Mouse (Mus musculus) neural tube, embryonic 15.5 days (tissue): Measurements from ENCODE around the gene Mmp1b. TPM values are rescaled to one million over a fixed set of nuclear protein-coding genes. Genes with fewer than 3 reads are reported as not detected.
"Not testable (repeated sequence)": the region's sequence is repeated elsewhere in the genome, so short reads cannot be mapped to it uniquely, and the experiment has no call there.

Experiments
- ATAC-seq: fragments of 200-750 bp; cut with Nextera tagmentation; 2 replicates; pipeline ENCODE4 v1.8.0; 2017; ENCODE audit warnings: mild to moderate bottlenecking, moderate TSS enrichment, moderate library complexity; ENCODE audit not compliant: low FRiP score
- H3K27ac ChIP-seq: fragments of 300-500 bp; sonication (generic); replicated peaks from 2 replicates; pipeline ENCODE4 v1.5.1; 2015; ENCODE audit warnings: mild to moderate bottlenecking, inconsistent platforms
- H3K27me3 ChIP-seq: fragments of 300-500 bp; sonication (generic); replicated peaks from 2 replicates; pipeline ENCODE4 v1.6.1; 2015; ENCODE audit warnings: inconsistent platforms
- H3K36me3 ChIP-seq: fragments of 300-500 bp; sonication (generic); 2 replicates; pipeline ENCODE4 v1.6.1; 2015; ENCODE audit warnings: inconsistent platforms
- H3K4me1 ChIP-seq: fragments of 300-500 bp; sonication (generic); 2 replicates; pipeline ENCODE4 v1.6.1; 2015; ENCODE audit warnings: inconsistent platforms
- H3K4me2 ChIP-seq: fragments of 300-500 bp; sonication (generic); 2 replicates; pipeline ENCODE4 v1.6.1; 2015; ENCODE audit warnings: inconsistent platforms, mild to moderate bottlenecking, moderate library complexity
- H3K4me3 ChIP-seq: fragments of 300-500 bp; sonication (generic); replicated peaks from 2 replicates; pipeline ENCODE4 v1.5.1; 2015; ENCODE audit warnings: mild to moderate bottlenecking, inconsistent platforms
- H3K9ac ChIP-seq: fragments of 300-500 bp; sonication (generic); replicated peaks from 2 replicates; pipeline ENCODE4 v1.6.1; 2015; ENCODE audit warnings: mild to moderate bottlenecking, inconsistent platforms
- H3K9me3 ChIP-seq: fragments of 300-500 bp; sonication (generic); replicated peaks from 2 replicates; pipeline ENCODE4 v1.6.1; 2016; ENCODE audit warnings: inconsistent platforms
- WGBS: fragments of 180-500 bp; shearing (Covaris S2); methylation state at CpG from one replicate; pipeline ENCODE4 v1.1.7; 2015; ENCODE audit warnings: mixed read lengths; 5-methylcytosine and 5-hydroxymethylcytosine counted together
- polyA plus RNA-seq: library from polyadenylated mRNA; unstranded; fragments of >200 nt; fragmentation: Nextera tagmentation; extraction: Ambion mirVana; gene quantifications from 2 replicates; pipeline ENCODE4 v1.2.1, GENCODE M21; 2015

Mmp1b gene
- not detected in 2 replicates for polyA plus RNA-seq

- no peak within 1 kb of the TSS for H3K4me3 ChIP-seq
- ATAC-seq, result no peak
- no peaks in the 10 kb centered on the region for H3K9me3 ChIP-seq
- H3K27ac ChIP-seq, result no peak within 1 kb of the TSS
- no peak within 1 kb of the TSS for H3K4me2 ChIP-seq
- H3K4me1 ChIP-seq, result no peaks in the 10 kb centered on the region
- no peak within 1 kb of the TSS for H3K9ac ChIP-seq
- no peaks in the 10 kb centered on the region for H3K27me3 ChIP-seq
- H3K36me3 ChIP-seq, result no peaks in the 10 kb centered on the region
These were observed at the start of gene Mmp1b for GRCm38 (mm10) chr9:7387947-7388346. Mmp1b (minus strand) TSS chr9:7388047.

- WGBS, result 83% methylated on average over 8 of the region's 8 CpGs
- H3K4me1 ChIP-seq, H3K9ac ChIP-seq, H3K4me3 ChIP-seq, H3K27me3 ChIP-seq, ATAC-seq, H3K9me3 ChIP-seq, H3K27ac ChIP-seq, H3K36me3 ChIP-seq, H3K4me2 ChIP-seq: not testable (repeated sequence)
These were observed 8.7 kb upstream of the Mmp1b start for GRCm38 (mm10) chr9:7396556-7396955.

- no peak overlapping the region for H3K4me3 ChIP-seq
- H3K9ac ChIP-seq, result no peak overlapping the region
- H3K4me2 ChIP-seq, result no peak overlapping the region
- H3K36me3 ChIP-seq, result no peaks in the 10 kb centered on the region
- no peaks in the 10 kb centered on the region for H3K4me1 ChIP-seq
- no peaks in the 10 kb centered on the region for H3K9me3 ChIP-seq
- H3K27ac ChIP-seq, result no peak overlapping the region
- 88% methylated on average over 3 of the region's 3 CpGs for WGBS
- ATAC-seq, result no peak
- no peaks in the 10 kb centered on the region for H3K27me3 ChIP-seq
These were observed 33.3 kb downstream of the Mmp1b start for GRCm38 (mm10) chr9:7354535-7354934.

DNA sequence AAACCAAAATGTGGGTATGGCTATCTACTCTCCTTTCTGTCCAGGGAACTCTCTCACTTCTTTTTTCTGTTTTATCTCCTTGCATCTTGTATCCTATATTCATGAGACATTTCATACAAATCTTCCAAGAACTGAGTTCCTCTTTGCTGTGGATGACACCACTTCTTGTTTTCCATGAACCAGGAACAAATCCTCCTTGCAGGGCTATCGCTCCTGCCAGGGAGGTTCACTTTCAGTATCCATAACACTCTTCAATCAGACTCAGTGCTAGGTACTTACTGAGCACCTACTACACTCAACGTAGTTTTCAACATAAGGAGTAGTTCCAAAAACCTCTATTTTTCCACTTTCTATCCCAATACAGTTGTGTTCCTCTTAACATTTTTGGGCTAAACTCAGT is 42.3 kb downstream of the Mmp1b start:
- 88% methylated on average over 2 of the region's 2 CpGs for WGBS
- no peak overlapping the region for H3K4me2 ChIP-seq
- no peak for ATAC-seq

GRCm38 (mm10) chr9:7344107-7344506 is 43.7 kb downstream of the Mmp1b start, which contains the start of gene Mmp12:
Mmp12 (plus strand) TSS chr9:7344381.
- Histone ChIP-seq H3K36me3 (no peaks in the 10 kb centered on the region), H3K9ac (no peak within 1 kb of the TSS), H3K9me3 (no peaks in the 10 kb centered on the region), H3K4me2 (no peak within 1 kb of the TSS), H3K4me1 (no peaks in the 10 kb centered on the region), H3K4me3 (no peak within 1 kb of the TSS), H3K27ac (no peak within 1 kb of the TSS), H3K27me3 (no peaks in the 10 kb centered on the region)
- no peak for ATAC-seq

More for the DNA sequence above, 42.3 kb downstream of the Mmp1b start:
- H3K4me1 ChIP-seq, result no peaks in the 10 kb centered on the region
- no peak overlapping the region for H3K27ac ChIP-seq
- no peak overlapping the region for H3K9ac ChIP-seq
- H3K36me3 ChIP-seq, result no peaks in the 10 kb centered on the region
- H3K9me3 ChIP-seq, result no peaks in the 10 kb centered on the region
- no peaks in the 10 kb centered on the region for H3K27me3 ChIP-seq
- H3K4me3 ChIP-seq, result no peak overlapping the region

DNA sequence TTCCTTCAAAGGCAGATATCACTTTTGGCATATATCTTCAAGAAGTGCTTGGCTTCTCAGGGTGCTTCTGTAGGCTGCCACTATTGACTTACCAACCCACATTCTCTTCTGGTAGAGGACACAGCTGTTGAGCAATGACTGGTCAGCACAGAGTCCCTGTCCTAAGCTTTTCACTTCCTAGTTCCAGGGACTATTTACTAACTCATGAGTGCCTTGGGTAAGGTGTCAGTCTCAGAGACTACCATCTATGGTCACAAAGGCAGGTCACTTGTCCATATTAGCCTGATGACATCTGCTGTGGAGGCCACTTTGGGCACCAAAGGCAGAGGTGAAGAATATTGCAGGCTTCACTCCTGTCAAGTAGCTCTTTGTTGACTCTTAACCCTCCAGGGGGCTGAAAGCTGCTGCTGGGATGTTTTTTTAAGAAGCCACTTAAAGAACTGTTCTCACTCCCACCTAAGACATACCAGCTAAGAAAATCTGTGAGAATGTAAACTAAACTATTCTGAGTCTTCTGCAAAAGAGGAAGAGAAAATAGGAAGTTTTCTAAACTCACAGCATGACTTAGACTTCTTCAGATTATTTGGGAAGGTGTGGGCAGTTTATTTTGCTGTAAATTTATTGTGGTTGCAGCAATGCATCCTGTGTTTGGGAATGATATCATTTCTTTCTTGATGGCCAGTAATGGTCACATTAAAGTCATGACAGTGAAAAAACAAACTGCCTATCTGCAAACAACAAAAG is 50.9 kb downstream of the Mmp1b start:
- Histone ChIP-seq H3K4me3 (no peak overlapping the region), H3K4me2 (no peak overlapping the region), H3K9me3 (no peaks in the 10 kb centered on the region), H3K36me3 (no peaks in the 10 kb centered on the region), H3K9ac (no peak overlapping the region), H3K4me1 (no peaks in the 10 kb centered on the region), H3K27me3 (no peaks in the 10 kb centered on the region), H3K27ac (no peak overlapping the region)
- ATAC-seq, result no peak

DNA sequence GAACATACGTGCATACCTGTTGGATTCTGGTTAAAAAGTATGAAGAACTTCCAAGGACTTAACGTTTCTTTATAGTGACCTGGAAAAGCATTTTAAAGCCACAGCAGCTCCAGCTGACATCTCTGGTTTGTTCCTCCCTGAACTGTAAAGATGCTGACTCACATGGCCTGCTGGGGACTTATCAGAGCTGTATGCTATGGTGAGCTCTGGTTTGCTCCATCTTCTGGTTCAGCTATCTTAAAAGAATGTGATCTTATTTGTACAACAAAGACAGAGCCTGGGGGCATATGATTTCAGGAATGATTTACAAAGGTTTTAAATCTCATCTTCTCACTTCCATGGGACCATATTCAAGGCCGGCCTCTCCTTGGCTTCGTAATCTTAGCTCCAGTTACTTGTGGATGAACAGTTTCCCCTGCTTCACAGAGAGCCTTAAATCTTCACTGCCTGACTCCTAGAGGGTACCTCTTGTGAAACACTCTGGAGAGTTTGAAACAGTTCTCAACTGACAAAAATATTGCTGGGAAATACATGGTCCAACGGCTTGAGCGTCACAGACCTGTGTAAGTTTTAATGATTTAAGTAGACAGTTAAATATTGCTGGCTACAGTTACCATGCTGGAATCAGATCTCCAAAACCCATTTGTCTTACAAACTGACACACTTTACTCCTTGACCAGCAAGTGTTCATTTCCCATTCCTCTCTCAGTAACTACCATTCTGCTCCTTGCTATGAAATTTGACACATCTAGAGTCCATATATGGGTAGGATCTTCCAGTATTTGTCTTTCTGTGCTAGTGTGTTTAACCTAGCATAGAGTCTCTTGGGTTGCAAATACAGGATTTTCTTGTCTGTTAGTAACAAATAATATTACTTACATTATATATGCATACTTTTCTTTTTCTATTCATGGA is 51.8 kb downstream of the Mmp1b start:
- no peaks in the 10 kb centered on the region for H3K9me3 ChIP-seq
- no peak for ATAC-seq

GRCm38 (mm10) chr9:7331847-7332246 is 56.0 kb downstream of the Mmp1b start:
- H3K27ac ChIP-seq, result no peak overlapping the region
- ATAC-seq, result no peak

More for the DNA sequence above, 51.8 kb downstream of the Mmp1b start:
- Histone ChIP-seq H3K4me3 (no peak overlapping the region), H3K4me1 (no peaks in the 10 kb centered on the region), H3K27ac (no peak overlapping the region), H3K9ac (no peak overlapping the region), H3K4me2 (no peak overlapping the region), H3K27me3 (no peaks in the 10 kb centered on the region), H3K36me3 (no peaks in the 10 kb centered on the region)
- WGBS, result 88% methylated on average over 5 of the region's 6 CpGs

More at GRCm38 (mm10) chr9:7331847-7332246, 56.0 kb downstream of the Mmp1b start:
- Histone ChIP-seq H3K4me2 (no peak overlapping the region), H3K9me3 (no peaks in the 10 kb centered on the region), H3K4me1 (no peaks in the 10 kb centered on the region), H3K4me3 (no peak overlapping the region), H3K36me3 (no peaks in the 10 kb centered on the region), H3K27me3 (no peaks in the 10 kb centered on the region), H3K9ac (no peak overlapping the region)

Other genes starting within 250 kb of the Mmp1b start
- 17.4 and 18.9 TPM in 2 replicates for gene Dync2h1, start 203.6 kb downstream of the Mmp1b start, polyA plus RNA-seq
- gene Dcun1d5, start 203.5 kb downstream of the Mmp1b start, polyA plus RNA-seq, result 103 and 121 TPM in 2 replicates
- gene Mmp13, start 115.5 kb downstream of the Mmp1b start, polyA plus RNA-seq, result 0.23 and 1.8 TPM in 2 replicates
- 0.15 and 0.18 TPM in 2 replicates for gene Mmp12, start 43.7 kb downstream of the Mmp1b start, polyA plus RNA-seq
- gene Mmp3, start 57.8 kb upstream of the Mmp1b start, polyA plus RNA-seq, result not detected in 2 replicates
- not detected in 2 replicates for gene Mmp10, start 114.3 kb upstream of the Mmp1b start, polyA plus RNA-seq
- 0.12 and 0.33 TPM in 2 replicates for gene Mmp8, start 170.4 kb upstream of the Mmp1b start, polyA plus RNA-seq
- gene Mmp27, start 183.3 kb upstream of the Mmp1b start, polyA plus RNA-seq, result not detected in 2 replicates
- gene Mmp20, start 240.2 kb upstream of the Mmp1b start, polyA plus RNA-seq, result not detected in 2 replicates